Mouse (Mus musculus) MEL (cell line): ENCODE measurements around the gene Dock10.
A peak's percentile ranks its signal among the peaks of the same experiment; 100 is the strongest.

Experiments used
- BHLHE40 ChIP-seq: IDR thresholded peaks from 2 replicates; pipeline ENCODE4 v1.6.1; 2012; ENCODE audit warnings: low read depth, mild to moderate bottlenecking, inconsistent platforms, low read length, improper control_type of control experiment, borderline replicate concordance
- CTCF ChIP-seq, 3 experiments: IDR thresholded peaks in 2 of 3; conservative IDR thresholded peaks in 1 of 3; 2 replicates each; pipeline ENCODE4 v1.5.1; 2011 to 2012; ENCODE audit warnings: low read length in 3 of 3, low read depth in 2 of 3, mild to moderate bottlenecking in 2 of 3, improper control_type of control experiment in 1 of 3, inconsistent platforms in 1 of 3, mixed read lengths in 1 of 3, moderate library complexity in 1 of 3; ENCODE audit not compliant: control insufficient read depth in 1 of 3, insufficient read depth in 1 of 3, poor library complexity in 1 of 3, severe bottlenecking in 1 of 3
- EP300 ChIP-seq, 2 experiments: IDR thresholded peaks; 2 replicates each; pipeline ENCODE4 v1.6.1; 2011; ENCODE audit warnings: improper control_type of control experiment in 2 of 2, low read length in 2 of 2, low read depth in 1 of 2, mild to moderate bottlenecking in 1 of 2
- POLR2A ChIP-seq, 2 experiments: IDR thresholded peaks; 2 replicates each; pipeline ENCODE4 v1.6.1; 2011 to 2012; ENCODE audit warnings: low read length in 2 of 2, mild to moderate bottlenecking in 2 of 2, control low read depth in 1 of 2, improper control_type of control experiment in 1 of 2, low read depth in 1 of 2, moderate library complexity in 1 of 2; ENCODE audit not compliant: control insufficient read depth in 1 of 2, insufficient read depth in 1 of 2, poor library complexity in 1 of 2
- SMC3 ChIP-seq: IDR thresholded peaks from 2 replicates; pipeline ENCODE4 v1.6.1; 2011; ENCODE audit warnings: low read depth, low read length, improper control_type of control experiment
- TCF12 ChIP-seq: IDR thresholded peaks from 2 replicates; pipeline ENCODE4 v1.6.1; 2014; ENCODE audit warnings: low read depth, mild to moderate bottlenecking, inconsistent platforms, low read length, improper control_type of control experiment, moderate library complexity
- USF1 ChIP-seq: IDR thresholded peaks from 2 replicates; pipeline ENCODE4 v1.6.1; 2014; ENCODE audit warnings: low read depth, mild to moderate bottlenecking, inconsistent platforms, low read length, improper control_type of control experiment, moderate library complexity

GRCm38 (mm10) chr1:80756824-80757649 lies 1.3 kb downstream of the Dock10 start:
- TF ChIP-seq POLR2A (IDR thresholded peaks at IDR 0.05; ENCODE audit: control insufficient read depth in 1 of 2, insufficient read depth in 1 of 2, low read depth in 1 of 2, low read length in 2 of 2, poor library complexity in 1 of 2) (no peak; a peak in 1 of 4 replicates), CTCF (IDR thresholded peaks at IDR 0.05 in 2 of 3, conservative IDR thresholded peaks at IDR 0.05 in 1 of 3; ENCODE audit: control insufficient read depth in 1 of 3, insufficient read depth in 1 of 3, low read depth in 2 of 3, low read length in 3 of 3, poor library complexity in 1 of 3, severe bottlenecking in 1 of 3) (peak in 1 of 3 experiments; percentile 33; a peak in 2 of 6 replicates), TCF12 (peak; percentile 55; the same call in 1 of the 2 replicates), BHLHE40 (peak; percentile 54; the same call in 1 of the 2 replicates), SMC3 (peak; percentile 9; the same call in 1 of the 2 replicates), USF1 (peak; percentile 42; the same call in 1 of the 2 replicates), EP300 (IDR thresholded peaks at IDR 0.05; ENCODE audit: low read depth in 1 of 2, low read length in 2 of 2) (peak; percentile 86 to 92)
